Comparison of ENCODE assay signal across 11 mouse cellular contexts in genomic region chr2:30032244-30032846, GRCm38 (mm10). TPM values are rescaled to one million over a fixed set of nuclear protein-coding genes. Genes with fewer than 3 reads are reported as not detected.
DNase-seq lines count a peak whose midpoint lies in the region; ATAC-seq and TF ChIP-seq lines count a peak whose summit lies in the region.
"Had no signal": no experiment of that assay in that cellular context is flagged by ENCODE, and none has a peak within 500 bp of the region (broad histone marks: within the 10 kb centered on the region; RNA-seq: fewer than 3 reads in every experiment).

No protein-coding gene starts in this region.

- H3K9me3 ChIP-seq in lung, postnatal 0 days (ENCODE audit: low read length) = no peaks in the 10 kb centered on the region
- H3K9me3 ChIP-seq: hindbrain, embryonic 12.5 days; midbrain, embryonic 12.5 days had no signal

- no peak overlapping the region for H3K4me3 ChIP-seq in heart, adult 2 months
- no peak overlapping the region for H3K4me3 ChIP-seq in lung, postnatal 0 days (ENCODE audit: low read depth, low read length)
- no peak overlapping the region for H3K4me3 ChIP-seq in olfactory bulb, adult 2 months (ENCODE audit: insufficient read depth, low read depth, low read length)
- H3K4me3 ChIP-seq: hindbrain, embryonic 12.5 days; midbrain, embryonic 12.5 days had no signal

- DNase-seq in heart, adult 2 months = no peak
- no peak for DNase-seq in heart, adult 18-20 months
- DNase-seq in lung, postnatal 0 days (ENCODE audit: low spot score) = peak; percentile 25
- DNase-seq in lung, postnatal 36 days = no peak
- peak; percentile 15 for DNase-seq in NIH3T3 (ENCODE audit: low read depth)
- no peak for DNase-seq in spleen, postnatal 4 days (ENCODE audit: low spot score in 2 of 2)
- DNase-seq in gastrocnemius, adult 18-20 months (ENCODE audit: low spot score) = no peak
- DNase-seq: cerebellum, adult 9-10 months had no signal

- intact Hi-C loops in heart, adult 2 months (cut with DNase I) = no loop called here

- H3K4me1 ChIP-seq in heart, adult 2 months (ENCODE audit: control insufficient read depth, insufficient read depth, low read length) = no peaks in the 10 kb centered on the region
- no peaks in the 10 kb centered on the region for H3K4me1 ChIP-seq in lung, postnatal 0 days (ENCODE audit: insufficient read depth, low read depth, low read length)
- H3K4me1 ChIP-seq in olfactory bulb, adult 2 months (ENCODE audit: control insufficient read depth, insufficient read depth, low read length) = no peaks in the 10 kb centered on the region
- H3K4me1 ChIP-seq: hindbrain, embryonic 12.5 days; midbrain, embryonic 12.5 days had no signal

- TF ChIP-seq POLR2A in heart, adult 2 months (IDR thresholded peaks at IDR 0.05; ENCODE audit: insufficient read depth, low read depth, low read length) = no peak
- TF ChIP-seq POLR2A in olfactory bulb, adult 2 months (IDR thresholded peaks at IDR 0.05; ENCODE audit: insufficient read depth, low read depth, low read length) = no peak

- no peak overlapping the region for H3K4me2 ChIP-seq in lung, postnatal 0 days (replicated peaks; ENCODE audit: low read depth, low read length)
- H3K4me2 ChIP-seq: hindbrain, embryonic 12.5 days; midbrain, embryonic 12.5 days had no signal

- no peaks in the 10 kb centered on the region for H3K79me2 ChIP-seq in heart, adult 2 months (replicated peaks; ENCODE audit: control insufficient read depth, insufficient read depth, low read length)

- H3K27me3 ChIP-seq in heart, adult 2 months (ENCODE audit: control insufficient read depth, insufficient read depth, low read length) = no peaks in the 10 kb centered on the region
- H3K27me3 ChIP-seq in lung, postnatal 0 days (replicated peaks; ENCODE audit: insufficient read depth, low read length) = no peaks in the 10 kb centered on the region
- H3K27me3 ChIP-seq: hindbrain, embryonic 12.5 days; midbrain, embryonic 12.5 days had no signal

- WGBS in heart, adult 2 months = 51% methylated on average over 11 of the region's 11 CpGs
- WGBS in lung, postnatal 0 days = 42% methylated on average over 9 of the region's 11 CpGs
- 53% methylated on average over 11 of the region's 11 CpGs for WGBS in olfactory bulb, adult 2 months

- no peaks in the 10 kb centered on the region for H3K36me3 ChIP-seq in heart, adult 2 months (ENCODE audit: control insufficient read depth, insufficient read depth, low read length)
- peaks cover 44% of the 10 kb centered on the region for H3K36me3 ChIP-seq in lung, postnatal 0 days (ENCODE audit: insufficient read depth, low read length)

- peak; percentile 35; the same call in 1 of the 2 replicates for ATAC-seq in lung, postnatal 0 days

- no peak for TF ChIP-seq EP300 in heart, adult 2 months (IDR thresholded peaks at IDR 0.05; ENCODE audit: insufficient read depth, low read depth, low read length)
- TF ChIP-seq EP300 in lung, postnatal 0 days (IDR thresholded peaks at IDR 0.05) = no peak

- H3K9ac ChIP-seq in heart, adult 2 months (ENCODE audit: low read depth, low read length) = no peak overlapping the region
- no peak overlapping the region for H3K9ac ChIP-seq in lung, postnatal 0 days (replicated peaks; ENCODE audit: low read depth)
- H3K9ac ChIP-seq: hindbrain, embryonic 12.5 days; midbrain, embryonic 12.5 days had no signal

- no peak overlapping the region for H3K27ac ChIP-seq in heart, adult 2 months
- no peak overlapping the region for H3K27ac ChIP-seq in lung, postnatal 0 days (ENCODE audit: low read length)
- H3K27ac ChIP-seq in olfactory bulb, adult 2 months (ENCODE audit: insufficient read depth, low read depth, low read length) = no peak overlapping the region
- H3K27ac ChIP-seq: hindbrain, embryonic 12.5 days had no signal

- peak; percentile 44 for TF ChIP-seq CTCF in heart, adult 2 months (IDR thresholded peaks at IDR 0.05)
- TF ChIP-seq CTCF in lung, postnatal 0 days (IDR thresholded peaks at IDR 0.05) = peak; percentile 55
- TF ChIP-seq CTCF in olfactory bulb, adult 2 months (IDR thresholded peaks at IDR 0.05; ENCODE audit: insufficient read depth, low read depth, low read length) = 0 out of 2 replicates have a peak, but pooled peaks have one; percentile 6

RNA-seq across cellular contexts. Expression of gene Wdr34, which starts 16.3 kb away (rescaled TPM):
- total RNA-seq in heart, adult 2 months (2021) = 1 to 10 TPM; 6.4 TPM
- polyA plus RNA-seq in heart, adult 2 months (2012; rRNA removed) = 10.3 and 11.6 TPM in 2 replicates
- total RNA-seq in heart, adult 18-20 months (2021) = 1 to 10 TPM; 6.3 to 6.8 TPM
- polyA plus RNA-seq in lung, postnatal 0 days (2015; fragmentation: Nextera tagmentation; extraction: Ambion mirVana) = 15.2 and 19.5 TPM in 2 replicates
- polyA plus RNA-seq in olfactory bulb, adult 2 months (2012; ENCODE audit: insufficient read depth, insufficient read length, low replicate concordance, missing spikeins) = not detected in 2 replicates
- 1 to 10 TPM; 3.6 to 4.3 TPM for total RNA-seq in gastrocnemius, adult 18-20 months (2021)

RNA-seq across cellular contexts. Expression of gene Set, which starts 24.8 kb away (rescaled TPM):
- total RNA-seq in heart, adult 2 months (2021) = 10 to 100 TPM; 88.7 to 96.7 TPM
- 21.9 and 36.4 TPM in 2 replicates for polyA plus RNA-seq in heart, adult 2 months (2012; rRNA removed)
- 10 to 100 TPM; 94.9 to 98.5 TPM for total RNA-seq in heart, adult 18-20 months (2021)
- polyA plus RNA-seq in lung, postnatal 0 days (2015; fragmentation: Nextera tagmentation; extraction: Ambion mirVana) = 167 and 186 TPM in 2 replicates
- 163 TPM in 1 of 2 replicates, not detected in the other for polyA plus RNA-seq in olfactory bulb, adult 2 months (2012; ENCODE audit: insufficient read depth, insufficient read length, low replicate concordance, missing spikeins)
- 100 to 1,000 TPM in 1 of 2 experiments, 10 to 100 TPM in 1; 87.1 to 104 TPM for total RNA-seq in gastrocnemius, adult 18-20 months (2021)

RNA-seq across cellular contexts. Expression of gene Pkn3, which starts 45.1 kb away (rescaled TPM):
- total RNA-seq in heart, adult 2 months (2021) = 10 to 100 TPM in 1 of 2 experiments, 1 to 10 TPM in 1; 8.8 to 10.4 TPM
- 13.6 and 15.0 TPM in 2 replicates for polyA plus RNA-seq in heart, adult 2 months (2012; rRNA removed)
- 1 to 10 TPM; 7.8 to 9.3 TPM for total RNA-seq in heart, adult 18-20 months (2021)
- 9.8 and 11.0 TPM in 2 replicates for polyA plus RNA-seq in lung, postnatal 0 days (2015; fragmentation: Nextera tagmentation; extraction: Ambion mirVana)
- polyA plus RNA-seq in olfactory bulb, adult 2 months (2012; ENCODE audit: insufficient read depth, insufficient read length, low replicate concordance, missing spikeins) = not detected in 2 replicates
- 1 to 10 TPM; 2.5 to 3.9 TPM for total RNA-seq in gastrocnemius, adult 18-20 months (2021)

Comparison
In these comparisons a context has a peak if more than half of its experiments do, and no peak if none do; other contexts are left out.
1. DNase-seq: peak in lung, postnatal 0 days (single experiment) and NIH3T3 (single experiment); none in heart, adult 2 months (0 of 2), heart, adult 18-20 months (0 of 2), lung, postnatal 36 days (single experiment), spleen, postnatal 4 days (0 of 2) and gastrocnemius, adult 18-20 months (single experiment).
2. Peak in every context shown above with its lines, with median percentiles within 50 percentile points of each other: CTCF ChIP-seq.